14 mouse cellular contexts compared by ENCODE assay signal in genomic region chr13:58495390-58496073, GRCm38 (mm10).
DNase-seq lines count a peak whose midpoint lies in the region; ATAC-seq and TF ChIP-seq lines count a peak whose summit lies in the region.
"Had no signal": no experiment of that assay in that cellular context is flagged by ENCODE, and none has a peak within 500 bp of the region (broad histone marks: within the 10 kb centered on the region; RNA-seq: fewer than 3 reads in every experiment).

No protein-coding gene starts in this region.

- TF ChIP-seq CTCF in heart, postnatal 0 days (IDR thresholded peaks at IDR 0.05; ENCODE audit: low read depth): no peak

- DNase-seq in NIH3T3 (ENCODE audit: low read depth): peak; percentile 32
- peak; percentile 57 for DNase-seq in heart, postnatal 0 days (ENCODE audit: low spot score)
- DNase-seq in thymus, postnatal 0 days (ENCODE audit: low spot score): no peak
- no peak for DNase-seq in thymus, postnatal 36 days
- DNase-seq: cerebellum, postnatal 14 days; kidney, postnatal 10 days had no signal

- no peaks in the 10 kb centered on the region; the same call in 1 of the 2 replicates for H3K4me1 ChIP-seq in hindbrain, embryonic 13.5 days (replicated peaks)
- H3K4me1 ChIP-seq in hindbrain, embryonic 12.5 days: peaks cover 12% of the 10 kb centered on the region
- H3K4me1 ChIP-seq in embryonic facial prominence, embryonic 12.5 days: peaks cover 7% of the 10 kb centered on the region; the same call in 1 of the 2 replicates
- peaks cover 25% of the 10 kb centered on the region for H3K4me1 ChIP-seq in heart, postnatal 0 days (ENCODE audit: control insufficient read depth, insufficient read depth)
- H3K4me1 ChIP-seq: intestine, embryonic 15.5 days had no signal

- no peak overlapping the region for H3K9ac ChIP-seq in hindbrain, embryonic 13.5 days
- H3K9ac ChIP-seq in hindbrain, embryonic 12.5 days: no peak overlapping the region
- H3K9ac ChIP-seq in embryonic facial prominence, embryonic 12.5 days: no peak overlapping the region
- 0 out of 2 replicates have a peak overlapping the region, but pooled peaks have one; percentile 28 for H3K9ac ChIP-seq in heart, postnatal 0 days (replicated peaks; ENCODE audit: low read depth, low read length)
- H3K9ac ChIP-seq: intestine, embryonic 15.5 days; limb, embryonic 15.5 days; lung, embryonic 15.5 days; neural tube, embryonic 15.5 days had no signal

- WGBS in hindbrain, embryonic 13.5 days: 69% methylated on average over 12 of the region's 12 CpGs
- WGBS in hindbrain, embryonic 12.5 days: 74% methylated on average over 12 of the region's 12 CpGs
- WGBS in embryonic facial prominence, embryonic 12.5 days: 67% methylated on average over 12 of the region's 12 CpGs
- WGBS in heart, postnatal 0 days: 20% methylated on average over 12 of the region's 12 CpGs

- H3K9me3 ChIP-seq in hindbrain, embryonic 13.5 days: no peaks in the 10 kb centered on the region
- H3K9me3 ChIP-seq in hindbrain, embryonic 12.5 days (replicated peaks): no peaks in the 10 kb centered on the region
- H3K9me3 ChIP-seq in embryonic facial prominence, embryonic 12.5 days: no peaks in the 10 kb centered on the region
- H3K9me3 ChIP-seq in heart, postnatal 0 days (replicated peaks; ENCODE audit: control insufficient read depth, low read length): no peaks in the 10 kb centered on the region
- H3K9me3 ChIP-seq: intestine, embryonic 15.5 days; limb, embryonic 15.5 days; lung, embryonic 15.5 days; neural tube, embryonic 15.5 days had no signal

- ATAC-seq in hindbrain, embryonic 13.5 days (ENCODE audit: low FRiP score): no peak
- ATAC-seq in hindbrain, embryonic 12.5 days (ENCODE audit: low FRiP score): no peak
- no peak for ATAC-seq in embryonic facial prominence, embryonic 12.5 days (ENCODE audit: insufficient number of reproducible peaks, insufficient read depth, low FRiP score, low TSS enrichment)
- peak; percentile 77 for ATAC-seq in heart, postnatal 0 days (ENCODE audit: insufficient read depth, low read depth)
- ATAC-seq: activated CD4-positive, CD25-positive, alpha-beta regulatory T cell, adult 4 months; intestine, embryonic 15.5 days had no signal

- H3K4me3 ChIP-seq in hindbrain, embryonic 13.5 days: no peak overlapping the region
- H3K4me3 ChIP-seq in hindbrain, embryonic 12.5 days: no peak overlapping the region
- no peak overlapping the region for H3K4me3 ChIP-seq in embryonic facial prominence, embryonic 12.5 days
- no peak overlapping the region for H3K4me3 ChIP-seq in heart, postnatal 0 days (ENCODE audit: low read depth, low read length)
- H3K4me3 ChIP-seq: intestine, embryonic 15.5 days; limb, embryonic 15.5 days; lung, embryonic 15.5 days; neural tube, embryonic 15.5 days had no signal

- H3K36me3 ChIP-seq in hindbrain, embryonic 13.5 days: no peaks in the 10 kb centered on the region
- H3K36me3 ChIP-seq in hindbrain, embryonic 12.5 days: no peaks in the 10 kb centered on the region
- no peaks in the 10 kb centered on the region for H3K36me3 ChIP-seq in embryonic facial prominence, embryonic 12.5 days
- H3K36me3 ChIP-seq in heart, postnatal 0 days (replicated peaks; ENCODE audit: control insufficient read depth, insufficient read depth, low read length): no peaks in the 10 kb centered on the region
- H3K36me3 ChIP-seq: intestine, embryonic 15.5 days; limb, embryonic 15.5 days; lung, embryonic 15.5 days; neural tube, embryonic 15.5 days had no signal

- no peaks in the 10 kb centered on the region for H3K27me3 ChIP-seq in hindbrain, embryonic 13.5 days
- no peaks in the 10 kb centered on the region for H3K27me3 ChIP-seq in hindbrain, embryonic 12.5 days
- H3K27me3 ChIP-seq in embryonic facial prominence, embryonic 12.5 days: no peaks in the 10 kb centered on the region
- no peaks in the 10 kb centered on the region for H3K27me3 ChIP-seq in heart, postnatal 0 days (ENCODE audit: control insufficient read depth, insufficient read depth, low read length)
- H3K27me3 ChIP-seq: intestine, embryonic 15.5 days; limb, embryonic 15.5 days; lung, embryonic 15.5 days; neural tube, embryonic 15.5 days had no signal

- peak; percentile 95; the same call in 1 of the 2 replicates for TF ChIP-seq EP300 in heart, postnatal 0 days (IDR thresholded peaks at IDR 0.05; ENCODE audit: low read depth)

- peak overlapping the region; percentile 13; the same call in 1 of the 2 replicates for H3K27ac ChIP-seq in hindbrain, embryonic 13.5 days
- H3K27ac ChIP-seq in hindbrain, embryonic 12.5 days: no peak overlapping the region
- H3K27ac ChIP-seq in embryonic facial prominence, embryonic 12.5 days: 0 out of 2 replicates have a peak overlapping the region, but pooled peaks have one; percentile 23
- H3K27ac ChIP-seq in heart, postnatal 0 days (ENCODE audit: low read depth): peak overlapping the region; percentile 85
- H3K27ac ChIP-seq: intestine, embryonic 15.5 days; limb, embryonic 15.5 days; lung, embryonic 15.5 days; neural tube, embryonic 15.5 days had no signal

- no peak overlapping the region for H3K4me2 ChIP-seq in hindbrain, embryonic 13.5 days
- H3K4me2 ChIP-seq in hindbrain, embryonic 12.5 days (replicated peaks): no peak overlapping the region
- no peak overlapping the region for H3K4me2 ChIP-seq in embryonic facial prominence, embryonic 12.5 days (replicated peaks)
- peak overlapping the region; percentile 2; the same call in 1 of the 2 replicates for H3K4me2 ChIP-seq in heart, postnatal 0 days (ENCODE audit: low read depth, low read length)
- H3K4me2 ChIP-seq: intestine, embryonic 15.5 days; limb, embryonic 15.5 days; lung, embryonic 15.5 days; neural tube, embryonic 15.5 days had no signal

Comparison
In these comparisons a context has a peak if more than half of its experiments do, and no peak if none do; other contexts are left out.
1. DNase-seq: peak in NIH3T3 (single experiment) and heart, postnatal 0 days (single experiment); none in thymus, postnatal 0 days (single experiment) and thymus, postnatal 36 days (0 of 2).